Mouse (Mus musculus) midbrain, embryonic 16.5 days (tissue): ENCODE measurements around the gene Gpc3. TPM values are rescaled to one million over a fixed set of nuclear protein-coding genes. Genes with fewer than 3 reads are reported as not detected.
"Not testable (repeated sequence)": the region's sequence is repeated elsewhere in the genome, so short reads cannot be mapped to it uniquely, and the experiment has no call there.

Experiments used
- ATAC-seq: fragments of 200-750 bp; cut with Nextera tagmentation; 2 replicates; pipeline ENCODE4 v1.8.0; 2017; ENCODE audit warnings: moderate TSS enrichment
- H3K27ac ChIP-seq: fragments of 300-500 bp; sonication (generic); 2 replicates; pipeline ENCODE4 v1.5.1; 2014; ENCODE audit warnings: mild to moderate bottlenecking, low read length, mixed read lengths
- H3K27me3 ChIP-seq: fragments of 300-500 bp; sonication (generic); 2 replicates; pipeline ENCODE4 v1.6.1; 2014; ENCODE audit warnings: low read depth, low read length, mixed read lengths; ENCODE audit not compliant: control insufficient read depth, insufficient read depth
- H3K36me3 ChIP-seq: fragments of 300-500 bp; sonication (generic); 2 replicates; pipeline ENCODE4 v1.6.1; 2014; ENCODE audit warnings: mild to moderate bottlenecking, low read length, moderate library complexity, mixed read lengths; ENCODE audit not compliant: control insufficient read depth, insufficient read depth
- H3K4me1 ChIP-seq: fragments of 300-500 bp; sonication (generic); 2 replicates; pipeline ENCODE4 v1.6.1; 2014; ENCODE audit warnings: mild to moderate bottlenecking, low read length, mixed read lengths; ENCODE audit not compliant: control insufficient read depth, insufficient read depth
- H3K4me2 ChIP-seq: fragments of 300-500 bp; sonication (generic); 2 replicates; pipeline ENCODE4 v1.6.1; 2014; ENCODE audit warnings: mild to moderate bottlenecking, low read length, mixed read lengths
- H3K4me3 ChIP-seq: fragments of 300-500 bp; sonication (generic); 2 replicates; pipeline ENCODE4 v1.5.1; 2014; ENCODE audit warnings: low read depth, mild to moderate bottlenecking, low read length, moderate library complexity, mixed read lengths
- H3K9ac ChIP-seq: fragments of 300-500 bp; sonication (generic); 2 replicates; pipeline ENCODE4 v1.6.1; 2014; ENCODE audit warnings: low read depth, low read length, mixed read lengths
- H3K9me3 ChIP-seq: fragments of 300-500 bp; sonication (generic); replicated peaks from 2 replicates; pipeline ENCODE4 v1.6.1; 2014; ENCODE audit warnings: mild to moderate bottlenecking, low read length, mixed read lengths; ENCODE audit not compliant: control insufficient read depth, poor library complexity, severe bottlenecking
- WGBS: fragments of 180-500 bp; shearing (Covaris S2); extraction: QIAGEN DNeasy Blood & Tissue Kit; methylation state at CpG from one replicate; pipeline ENCODE4 v1.1.7; 2014; 5-methylcytosine and 5-hydroxymethylcytosine counted together
- microRNA counts: library from miRNA; unstranded; fragments of <30 nt; microRNA quantifications from one replicate; lab custom pipeline; 2016
- microRNA-seq: library from miRNA; unstranded; fragments of <30 nt; microRNA quantifications from one replicate; pipeline ENCODE4, GENCODE M21; 2017
- polyA plus RNA-seq: library from polyadenylated mRNA; unstranded; fragments of >200 nt; fragmentation: Nextera tagmentation; extraction: Ambion mirVana; gene quantifications from 2 replicates; pipeline ENCODE4 v1.2.1, GENCODE M21; 2015

The Gpc3 gene
- polyA plus RNA-seq, 1 experiment from 2014 or later, result 49.2 TPM

- ATAC-seq, result no peak
- Histone ChIP-seq H3K4me3 (no peak overlapping the region), H3K27me3 (no peaks in the 10 kb centered on the region), H3K27ac (no peak overlapping the region), H3K36me3 (no peaks in the 10 kb centered on the region), H3K9ac (no peak overlapping the region), H3K4me1 (no peaks in the 10 kb centered on the region), H3K4me2 (no peak overlapping the region), H3K9me3 (no peaks in the 10 kb centered on the region)
- 86% methylated on average over 7 of the region's 7 CpGs for whole genome bisulfite sequencing
Measured at GRCm38 (mm10) chrX:52261546-52261945, 352.2 kb downstream of the Gpc3 start.

- H3K9me3 ChIP-seq, H3K4me3 ChIP-seq, H3K4me2 ChIP-seq, H3K4me1 ChIP-seq, H3K27ac ChIP-seq, ATAC-seq, H3K9ac ChIP-seq, H3K36me3 ChIP-seq, H3K27me3 ChIP-seq: not testable (repeated sequence)
- whole genome bisulfite sequencing, result 38% methylated on average over 1 of the region's 1 CpGs
Measured at GRCm38 (mm10) chrX:52259771-52260170, 354.0 kb downstream of the Gpc3 start.

- H3K4me3 ChIP-seq, result no peak overlapping the region
- H3K27me3 ChIP-seq, result no peaks in the 10 kb centered on the region
- no peaks in the 10 kb centered on the region for H3K36me3 ChIP-seq
- no peak overlapping the region for H3K9ac ChIP-seq
- H3K4me2 ChIP-seq, result no peak overlapping the region
- H3K27ac ChIP-seq, result no peak overlapping the region
- H3K4me1 ChIP-seq, result no peaks in the 10 kb centered on the region
- no peaks in the 10 kb centered on the region for H3K9me3 ChIP-seq
- no peak for ATAC-seq
- 77% methylated on average over 1 of the region's 1 CpGs for WGBS
Measured at GRCm38 (mm10) chrX:52254526-52254925, 359.2 kb downstream of the Gpc3 start.

GRCm38 (mm10) chrX:52245694-52246297, 368.0 kb downstream of the Gpc3 start:
- H3K9me3 ChIP-seq, result no peaks in the 10 kb centered on the region
- 74% methylated on average over 4 of the region's 4 CpGs for WGBS
- H3K9ac ChIP-seq, result no peak overlapping the region
- H3K4me1 ChIP-seq, result no peaks in the 10 kb centered on the region
- H3K27ac ChIP-seq, result no peak overlapping the region
- no peak for ATAC-seq
- no peaks in the 10 kb centered on the region for H3K27me3 ChIP-seq
- no peak overlapping the region for H3K4me2 ChIP-seq
- H3K36me3 ChIP-seq, result no peaks in the 10 kb centered on the region
- H3K4me3 ChIP-seq, result no peak overlapping the region

- Histone ChIP-seq H3K9me3 (no peaks in the 10 kb centered on the region), H3K36me3 (no peaks in the 10 kb centered on the region), H3K9ac (no peak overlapping the region), H3K4me2 (no peak overlapping the region), H3K27me3 (no peaks in the 10 kb centered on the region), H3K4me1 (no peaks in the 10 kb centered on the region), H3K4me3 (no peak overlapping the region), H3K27ac (no peak overlapping the region)
- ATAC-seq, result no peak
- 80% methylated on average over 4 of the region's 4 CpGs for WGBS
Measured at GRCm38 (mm10) chrX:52237470-52237869, 376.3 kb downstream of the Gpc3 start.

GRCm38 (mm10) chrX:52231984-52232383, 381.8 kb downstream of the Gpc3 start:
- Histone ChIP-seq H3K27ac (no peak overlapping the region), H3K9ac (no peak overlapping the region), H3K4me1 (no peaks in the 10 kb centered on the region), H3K27me3 (no peaks in the 10 kb centered on the region), H3K4me3 (no peak overlapping the region), H3K4me2 (no peak overlapping the region), H3K9me3 (no peaks in the 10 kb centered on the region), H3K36me3 (no peaks in the 10 kb centered on the region)
- WGBS, result 66% methylated on average over 7 of the region's 7 CpGs
- ATAC-seq, result no peak

- WGBS, result 85% methylated on average over 4 of the region's 4 CpGs
- H3K9ac ChIP-seq, result no peak overlapping the region
Measured at GRCm38 (mm10) chrX:52230711-52231110, 383.0 kb downstream of the Gpc3 start.

More at GRCm38 (mm10) chrX:52230711-52231110, 383.0 kb downstream of the Gpc3 start:
- Histone ChIP-seq H3K9me3 (no peaks in the 10 kb centered on the region), H3K4me2 (no peak overlapping the region), H3K4me1 (no peaks in the 10 kb centered on the region), H3K4me3 (no peak overlapping the region), H3K36me3 (no peaks in the 10 kb centered on the region), H3K27me3 (no peaks in the 10 kb centered on the region), H3K27ac (no peak overlapping the region)
- ATAC-seq, result no peak

MicroRNAs within 50 kb of the gene (microRNA counts, 519-probe panel; counts per million panel counts)
- 2,015 counts per million, percentile 49 among the panel's probes with 10 or more counts for microRNA mmu-miR-717 (lab: Ali Mortazavi, UCI)

Small RNAs within 50 kb of the gene (microRNA-seq; reads per million reads assigned to microRNA genes)
- gene Mir6384 (not detected), gene Mir717 (not detected)

Other genes with a start within 250 kb of the Gpc3 start
- gene Ccdc160, start 177.2 kb upstream of the Gpc3 start, polyA plus RNA-seq, result 8.7 and 9.6 TPM in 2 replicates